Mouse (Mus musculus) stomach, embryonic 16.5 days (tissue): ENCODE measurements around the gene Rec8. TPM values are rescaled to one million over a fixed set of nuclear protein-coding genes. Genes with fewer than 3 reads are reported as not detected.
A peak's percentile ranks its signal among the peaks of the same experiment; 100 is the strongest.

Source experiments
- ATAC-seq: fragments of 200-750 bp; cut with Nextera tagmentation; 2 replicates; pipeline ENCODE4 v1.8.0; 2017; ENCODE audit warnings: moderate number of reproducible peaks, moderate TSS enrichment; ENCODE audit not compliant: insufficient read depth, low FRiP score
- H3K27ac ChIP-seq: fragments of 300-500 bp; sonication (generic); 2 replicates; pipeline ENCODE4 v1.5.1; 2014; ENCODE audit warnings: low read length
- H3K27me3 ChIP-seq: fragments of 300-500 bp; sonication (generic); 2 replicates; pipeline ENCODE4 v1.6.1; 2014; ENCODE audit warnings: low read length, control low read depth, mixed read lengths; ENCODE audit not compliant: control insufficient read depth, insufficient read depth
- H3K36me3 ChIP-seq: fragments of 300-500 bp; sonication (generic); 2 replicates; pipeline ENCODE4 v1.6.1; 2014; ENCODE audit warnings: low read length; ENCODE audit not compliant: control insufficient read depth, insufficient read depth
- H3K4me1 ChIP-seq: fragments of 300-500 bp; sonication (generic); 2 replicates; pipeline ENCODE4 v1.6.1; 2014; ENCODE audit warnings: low read length, control low read depth, mixed read lengths; ENCODE audit not compliant: control insufficient read depth, insufficient read depth
- H3K4me2 ChIP-seq: fragments of 300-500 bp; sonication (generic); 2 replicates; pipeline ENCODE4 v1.6.1; 2014; ENCODE audit warnings: low read depth, low read length, mixed read lengths
- H3K4me3 ChIP-seq: fragments of 300-500 bp; sonication (generic); replicated peaks from 2 replicates; pipeline ENCODE4 v1.5.1; 2014; ENCODE audit warnings: mild to moderate bottlenecking, low read length
- H3K9ac ChIP-seq: fragments of 300-500 bp; sonication (generic); 2 replicates; pipeline ENCODE4 v1.6.1; 2014; ENCODE audit warnings: low read length
- H3K9me3 ChIP-seq: fragments of 300-500 bp; sonication (generic); replicated peaks from 2 replicates; pipeline ENCODE4 v1.6.1; 2016; ENCODE audit warnings: low read length, control low read depth; ENCODE audit not compliant: control insufficient read depth
- WGBS: fragments of 180-500 bp; shearing (Covaris S2); extraction: QIAGEN DNeasy Blood & Tissue Kit; methylation state at CpG from one replicate; pipeline ENCODE4 v1.1.7; 2014; 5-methylcytosine and 5-hydroxymethylcytosine counted together
- polyA plus RNA-seq: library from polyadenylated mRNA; unstranded; fragments of >200 nt; fragmentation: Nextera tagmentation; extraction: Ambion mirVana; gene quantifications from 2 replicates; pipeline ENCODE4 v1.2.1, GENCODE M21; 2015

Gene Rec8
- polyA plus RNA-seq, 1 experiment from 2014 or later = 10.9 TPM

DNA sequence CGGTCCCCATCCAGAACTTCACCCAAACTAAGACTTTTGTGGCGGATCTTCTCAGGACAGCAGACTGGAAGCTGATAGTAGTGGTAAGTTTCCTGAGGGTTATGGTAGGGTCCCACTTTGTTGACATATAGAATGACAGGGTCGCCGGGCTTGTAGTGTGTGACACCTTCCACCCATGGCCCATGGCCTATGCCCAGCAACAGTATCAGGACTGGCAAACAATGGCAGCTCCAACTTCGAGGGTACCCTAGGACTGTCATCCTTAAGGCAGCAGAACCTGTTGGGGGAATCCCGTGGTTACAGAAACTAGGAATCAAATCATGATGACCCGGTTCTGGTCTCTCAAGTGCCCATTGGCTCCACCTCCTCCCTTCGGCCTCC is 24.8 kb downstream of the Rec8 start:
- no peaks in the 10 kb centered on the region for H3K27me3 ChIP-seq
- ATAC-seq = no peak
- H3K9ac ChIP-seq = peak overlapping the region; percentile 99
- peaks cover 16% of the 10 kb centered on the region for H3K4me1 ChIP-seq
- H3K4me2 ChIP-seq = peak overlapping the region; percentile 96
- WGBS = 18% methylated on average over 8 of the region's 8 CpGs
- no peaks in the 10 kb centered on the region for H3K9me3 ChIP-seq
- peak overlapping the region; percentile 97 for H3K27ac ChIP-seq
- peak overlapping the region; percentile 99 for H3K4me3 ChIP-seq
- peaks cover 23% of the 10 kb centered on the region for H3K36me3 ChIP-seq

DNA sequence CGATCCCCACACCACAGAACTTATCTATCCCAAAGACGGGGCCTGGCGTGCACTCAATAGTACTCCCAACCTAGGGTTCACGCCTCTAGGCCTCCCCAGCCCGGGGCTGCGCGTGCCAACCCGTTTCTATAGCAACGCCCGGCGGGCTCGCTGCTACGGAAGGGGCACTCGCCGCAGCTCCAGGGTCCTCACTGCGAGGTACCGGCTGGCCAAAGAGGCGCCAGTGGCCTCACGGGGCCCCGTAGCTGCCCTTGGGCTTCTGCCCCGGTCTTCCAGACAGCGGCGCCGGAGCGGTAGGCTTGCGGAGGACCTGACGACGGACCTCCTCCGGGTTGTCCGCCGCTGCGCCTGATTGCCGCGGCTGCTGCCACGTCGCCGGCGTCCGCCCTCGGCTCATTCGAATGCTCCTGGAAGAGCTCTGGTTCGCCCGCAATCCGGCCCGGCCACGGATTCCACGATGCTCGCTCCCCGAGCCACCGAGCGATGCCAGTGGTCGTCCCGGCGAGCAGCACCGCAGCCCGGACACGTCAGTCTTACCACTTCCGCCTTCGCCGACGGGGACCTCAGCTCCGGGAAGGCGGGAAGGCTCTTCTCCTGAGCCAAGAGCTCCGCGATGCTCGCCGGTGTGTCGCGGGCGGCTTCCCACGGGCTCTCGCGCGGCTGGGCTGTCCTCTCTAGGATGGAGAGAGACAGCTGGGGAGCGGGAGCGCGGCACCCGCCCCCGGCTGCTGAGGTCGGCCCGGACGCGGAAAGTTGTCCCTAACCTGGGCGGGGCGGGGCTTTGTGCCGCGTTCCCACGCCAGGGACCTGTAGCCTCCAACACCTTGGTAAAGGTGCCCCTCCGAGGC is 25.4 kb downstream of the Rec8 start, which contains the start of gene Tm9sf1:
Gene Tm9sf1, minus strand, starts transcription at position 747 of the 848 bp plus-strand sequence.
- peak; percentile 91 for ATAC-seq
- peaks cover 16% of the 10 kb centered on the region for H3K4me1 ChIP-seq
- under 1% methylated on average over 89 of the region's 89 CpGs for WGBS
- peaks cover 20% of the 10 kb centered on the region for H3K36me3 ChIP-seq
- H3K27ac ChIP-seq = peak within 1 kb of the TSS; percentile 97
- peak within 1 kb of the TSS; percentile 99 for H3K9ac ChIP-seq
- H3K4me2 ChIP-seq = peak within 1 kb of the TSS; percentile 96
- H3K9me3 ChIP-seq = no peaks in the 10 kb centered on the region
- no peaks in the 10 kb centered on the region for H3K27me3 ChIP-seq
- peak within 1 kb of the TSS; percentile 99 for H3K4me3 ChIP-seq

DNA sequence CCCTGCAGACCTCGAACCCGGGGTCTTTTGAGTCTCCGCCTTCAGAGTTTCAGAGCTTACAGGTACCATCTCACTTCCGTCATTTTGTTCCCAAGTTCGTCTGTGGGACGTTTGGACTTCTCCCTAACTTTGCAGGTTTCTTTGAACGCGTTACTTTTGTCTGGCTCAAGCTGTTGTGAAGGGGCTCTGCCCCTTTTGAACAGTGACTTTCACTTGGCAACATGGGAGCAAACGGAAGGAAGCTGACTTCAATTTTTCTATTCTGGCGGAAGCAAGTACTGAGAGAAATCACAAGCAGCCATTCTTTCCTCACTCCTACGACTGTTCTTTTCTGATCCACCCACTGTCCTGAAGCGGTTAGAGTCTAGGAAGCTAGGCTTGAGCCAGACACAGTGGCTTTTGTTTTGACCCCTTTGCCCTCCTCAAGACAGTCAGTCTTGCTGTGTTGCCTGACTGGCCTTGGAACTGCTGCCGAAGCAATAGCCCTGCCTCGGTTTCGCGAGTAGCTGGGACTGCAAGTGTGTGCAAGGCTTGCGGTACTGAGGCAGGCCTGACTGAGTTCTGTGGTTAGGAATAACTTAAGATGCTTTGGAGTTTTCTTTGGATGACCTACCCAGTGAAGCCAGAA is 26.5 kb downstream of the Rec8 start:
- Histone ChIP-seq H3K4me2 (peak overlapping the region; percentile 96), H3K9me3 (no peaks in the 10 kb centered on the region), H3K4me3 (peak overlapping the region; percentile 99), H3K36me3 (peaks cover 20% of the 10 kb centered on the region), H3K4me1 (peaks cover 16% of the 10 kb centered on the region), H3K9ac (peak overlapping the region; percentile 99), H3K27ac (peak overlapping the region; percentile 97), H3K27me3 (no peaks in the 10 kb centered on the region)
- ATAC-seq = no peak
- WGBS = 17% methylated on average over 17 of the region's 17 CpGs

DNA sequence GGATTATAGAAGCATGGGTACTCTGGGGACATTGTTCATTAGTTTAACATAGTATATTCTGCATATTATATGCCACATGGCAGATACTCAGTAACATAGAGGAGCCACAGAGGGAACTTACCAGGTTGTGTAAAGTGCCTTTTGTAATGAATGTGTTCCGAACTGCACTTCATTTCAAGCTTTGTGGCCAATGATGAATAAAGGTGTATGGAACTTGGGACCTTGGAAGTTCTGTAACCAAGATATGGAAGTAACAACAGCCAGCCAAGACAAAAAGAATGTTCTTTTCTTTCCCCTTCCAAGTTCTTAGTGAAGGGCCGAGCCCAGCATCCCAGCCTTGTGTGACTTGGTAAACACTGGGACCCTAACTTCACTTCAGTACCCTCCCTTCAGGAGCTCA is 32.0 kb downstream of the Rec8 start, which contains the start of gene Tssk4:
Gene Tssk4, plus strand, starts transcription at position 301 of the 400 bp plus-strand sequence.
- Histone ChIP-seq H3K27ac (no peak within 1 kb of the TSS), H3K36me3 (peaks cover 6% of the 10 kb centered on the region; the same call in 1 of the 2 replicates), H3K9ac (no peak within 1 kb of the TSS), H3K9me3 (no peaks in the 10 kb centered on the region), H3K27me3 (no peaks in the 10 kb centered on the region), H3K4me3 (no peak within 1 kb of the TSS), H3K4me2 (no peak within 1 kb of the TSS), H3K4me1 (peaks cover 2% of the 10 kb centered on the region)
- WGBS = 94% methylated on average over 2 of the region's 2 CpGs
- ATAC-seq = no peak

DNA sequence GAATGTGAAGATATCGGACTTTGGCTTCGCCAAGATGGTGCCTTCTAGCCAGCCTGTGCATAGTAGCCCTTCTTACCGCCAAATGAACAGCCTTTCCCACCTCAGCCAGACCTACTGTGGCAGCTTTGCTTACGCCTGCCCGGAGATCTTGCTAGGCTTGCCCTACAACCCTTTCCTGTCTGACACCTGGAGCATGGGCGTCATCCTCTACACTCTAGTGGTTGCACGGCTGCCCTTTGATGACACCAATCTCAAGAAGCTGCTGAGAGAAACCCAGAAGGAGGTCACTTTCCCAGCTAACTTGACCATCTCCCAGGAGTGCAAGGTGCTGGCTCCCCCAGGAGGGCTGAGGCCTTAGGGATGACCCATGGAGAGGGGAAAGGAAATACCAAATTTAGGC is 33.7 kb downstream of the Rec8 start:
- no peak overlapping the region for H3K9ac ChIP-seq
- no peak for ATAC-seq
- no peak overlapping the region for H3K27ac ChIP-seq
- WGBS = 82% methylated on average over 7 of the region's 7 CpGs
- no peak overlapping the region for H3K4me3 ChIP-seq
- peaks cover 2% of the 10 kb centered on the region; the same call in 1 of the 2 replicates for H3K36me3 ChIP-seq
- H3K4me1 ChIP-seq = no peaks in the 10 kb centered on the region
- H3K4me2 ChIP-seq = no peak overlapping the region
- no peaks in the 10 kb centered on the region for H3K9me3 ChIP-seq
- H3K27me3 ChIP-seq = no peaks in the 10 kb centered on the region

DNA sequence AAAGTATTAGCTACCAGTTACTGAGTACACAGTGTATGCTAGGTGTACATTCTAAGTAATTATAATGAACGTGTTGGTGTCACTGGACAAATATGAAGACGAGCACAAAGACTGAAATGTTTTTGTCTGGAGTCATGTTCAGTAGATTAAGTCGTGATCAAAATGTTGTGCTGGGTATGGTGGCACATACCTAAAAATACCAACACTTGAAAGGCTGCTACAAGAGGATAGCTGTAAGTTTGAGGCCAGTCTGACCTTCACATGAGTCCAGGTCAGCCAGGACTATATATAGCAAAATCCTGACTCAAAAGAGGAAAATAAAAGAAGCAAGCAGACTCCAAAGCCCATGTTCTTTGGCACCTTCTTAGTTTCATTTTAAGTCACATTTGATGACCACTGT is 39.1 kb downstream of the Rec8 start:
- 0 out of 2 replicates have a peak, but pooled peaks cover under 1% of the 10 kb centered on the region for H3K36me3 ChIP-seq
- H3K4me3 ChIP-seq = no peak overlapping the region
- H3K27ac ChIP-seq = no peak overlapping the region
- no peaks in the 10 kb centered on the region for H3K27me3 ChIP-seq
- no peaks in the 10 kb centered on the region for H3K9me3 ChIP-seq
- H3K4me2 ChIP-seq = no peak overlapping the region
- ATAC-seq = no peak
- peaks cover 7% of the 10 kb centered on the region; the same call in 1 of the 2 replicates for H3K4me1 ChIP-seq
- 84% methylated on average over 3 of the region's 3 CpGs for WGBS
- H3K9ac ChIP-seq = no peak overlapping the region

DNA sequence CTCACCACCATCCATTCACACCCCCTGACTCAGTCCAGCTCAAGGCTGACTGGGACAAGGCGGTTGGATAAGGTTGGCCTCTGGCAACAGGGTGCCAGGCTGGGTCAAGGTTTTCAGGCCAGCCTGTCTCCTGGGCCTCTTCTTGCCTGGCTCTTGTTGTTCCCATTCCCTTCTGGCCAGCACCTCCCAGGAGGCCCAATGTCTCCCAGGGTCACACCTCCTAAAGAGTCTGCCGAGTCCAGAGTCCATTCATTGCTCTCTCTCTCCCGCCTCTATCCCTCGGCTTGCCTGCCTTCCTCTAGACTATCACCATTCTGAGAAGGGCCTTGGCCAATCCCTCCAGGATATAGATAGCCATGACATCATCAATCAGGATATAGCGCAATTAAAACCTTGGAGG is 40.2 kb downstream of the Rec8 start:
- Histone ChIP-seq H3K9me3 (no peaks in the 10 kb centered on the region), H3K27me3 (no peaks in the 10 kb centered on the region), H3K4me2 (no peak overlapping the region), H3K27ac (no peak overlapping the region), H3K36me3 (peaks cover 5% of the 10 kb centered on the region), H3K4me3 (no peak overlapping the region), H3K4me1 (peaks cover 7% of the 10 kb centered on the region; the same call in 1 of the 2 replicates), H3K9ac (no peak overlapping the region)
- 89% methylated on average over 5 of the region's 5 CpGs for WGBS
- no peak for ATAC-seq

DNA sequence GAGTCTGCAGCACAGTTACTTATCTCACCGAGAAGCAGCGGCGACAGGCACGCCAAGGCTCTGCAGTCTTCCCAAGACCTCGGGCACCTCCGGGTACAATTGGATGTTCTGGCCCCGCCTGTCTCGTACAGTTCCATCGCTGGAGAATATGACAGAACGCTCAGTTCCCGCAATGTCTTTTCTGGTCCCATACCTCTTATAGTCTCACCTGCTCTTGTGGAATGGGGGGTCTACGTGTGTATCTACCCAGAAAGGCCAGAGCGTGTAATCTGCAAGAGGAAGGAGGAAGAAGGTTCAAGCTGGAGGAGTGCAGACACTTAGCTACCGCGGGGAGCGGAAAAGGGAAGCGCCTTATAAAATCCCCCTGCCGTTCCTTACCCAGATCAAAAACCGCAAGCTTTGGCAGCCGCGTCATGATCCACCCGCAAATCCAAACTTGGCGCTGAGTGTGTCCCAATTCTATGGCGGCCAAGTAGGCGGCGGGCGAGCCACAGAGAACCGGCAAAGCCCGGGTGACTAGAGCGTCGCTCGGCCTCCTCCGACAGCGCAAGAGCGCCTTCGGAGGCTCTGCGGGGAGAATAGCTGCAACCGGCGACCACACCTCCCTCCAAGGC is 42.2 kb downstream of the Rec8 start, which contains the start of gene Mdp1:
Gene Mdp1, minus strand, starts transcription at position 549 of the 614 bp plus-strand sequence.
- Histone ChIP-seq H3K27me3 (no peaks in the 10 kb centered on the region), H3K9ac (peak within 1 kb of the TSS; percentile 87), H3K9me3 (no peaks in the 10 kb centered on the region), H3K36me3 (peaks cover 5% of the 10 kb centered on the region), H3K4me1 (peaks cover 7% of the 10 kb centered on the region; the same call in 1 of the 2 replicates), H3K27ac (peak within 1 kb of the TSS; percentile 50), H3K4me2 (peak within 1 kb of the TSS; percentile 51), H3K4me3 (peak within 1 kb of the TSS; percentile 72)
- peak; percentile 94 for ATAC-seq
- 0% methylated on average over 39 of the region's 39 CpGs for WGBS
